Mouse (Mus musculus) spleen, postnatal 10 days (tissue): Measurements from ENCODE around the gene Cox6a1.
"Not testable (repeated sequence)": the region's sequence is repeated elsewhere in the genome, so short reads cannot be mapped to it uniquely, and the experiment has no call there.

Experiments used
- DNase-seq, 2 experiments: peaks; one replicate each; pipeline ENCODE4 v3.0.0; 2021 to 2022; ENCODE audit warnings: low spot score in 2 of 2

Cox6a1 gene

DNA sequence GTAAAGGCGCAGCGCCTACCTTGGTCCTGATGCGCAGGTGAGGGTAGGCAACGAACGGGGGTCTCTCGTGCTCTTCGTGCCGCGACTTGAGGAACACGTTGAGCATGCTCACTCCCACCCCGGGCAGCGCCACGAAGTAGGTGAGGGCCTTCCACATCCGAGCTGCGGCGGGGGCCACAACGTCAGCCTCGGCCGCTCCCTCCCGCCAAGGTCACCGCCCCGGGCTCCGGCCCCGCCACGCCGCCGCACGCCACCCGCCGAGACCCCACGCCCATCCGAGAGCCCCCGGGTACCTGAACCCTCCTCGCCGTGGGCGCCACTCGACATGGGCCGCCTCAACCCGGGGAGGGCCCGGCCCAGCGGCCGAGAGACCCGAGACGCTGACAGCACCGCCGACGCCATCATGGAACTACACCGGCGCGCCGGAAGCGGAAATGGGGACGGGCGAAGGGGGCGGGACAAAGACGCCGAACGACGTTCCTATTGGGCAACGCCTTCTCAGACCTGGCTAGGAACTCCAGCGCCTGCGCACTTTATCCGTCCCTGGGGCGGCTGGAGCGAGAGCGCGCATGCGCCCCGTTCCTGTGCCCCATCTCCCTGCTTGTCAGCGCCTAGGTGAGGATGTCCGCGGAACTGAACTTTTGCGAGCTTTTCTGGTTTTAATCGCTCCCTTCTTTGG is at the start of gene Cox6a1:
Gene Cox6a1 (minus strand): TSS at position 436 of the 679 bp plus-strand sequence.
- DNase-seq = peak; percentile 98 to 99

DNA sequence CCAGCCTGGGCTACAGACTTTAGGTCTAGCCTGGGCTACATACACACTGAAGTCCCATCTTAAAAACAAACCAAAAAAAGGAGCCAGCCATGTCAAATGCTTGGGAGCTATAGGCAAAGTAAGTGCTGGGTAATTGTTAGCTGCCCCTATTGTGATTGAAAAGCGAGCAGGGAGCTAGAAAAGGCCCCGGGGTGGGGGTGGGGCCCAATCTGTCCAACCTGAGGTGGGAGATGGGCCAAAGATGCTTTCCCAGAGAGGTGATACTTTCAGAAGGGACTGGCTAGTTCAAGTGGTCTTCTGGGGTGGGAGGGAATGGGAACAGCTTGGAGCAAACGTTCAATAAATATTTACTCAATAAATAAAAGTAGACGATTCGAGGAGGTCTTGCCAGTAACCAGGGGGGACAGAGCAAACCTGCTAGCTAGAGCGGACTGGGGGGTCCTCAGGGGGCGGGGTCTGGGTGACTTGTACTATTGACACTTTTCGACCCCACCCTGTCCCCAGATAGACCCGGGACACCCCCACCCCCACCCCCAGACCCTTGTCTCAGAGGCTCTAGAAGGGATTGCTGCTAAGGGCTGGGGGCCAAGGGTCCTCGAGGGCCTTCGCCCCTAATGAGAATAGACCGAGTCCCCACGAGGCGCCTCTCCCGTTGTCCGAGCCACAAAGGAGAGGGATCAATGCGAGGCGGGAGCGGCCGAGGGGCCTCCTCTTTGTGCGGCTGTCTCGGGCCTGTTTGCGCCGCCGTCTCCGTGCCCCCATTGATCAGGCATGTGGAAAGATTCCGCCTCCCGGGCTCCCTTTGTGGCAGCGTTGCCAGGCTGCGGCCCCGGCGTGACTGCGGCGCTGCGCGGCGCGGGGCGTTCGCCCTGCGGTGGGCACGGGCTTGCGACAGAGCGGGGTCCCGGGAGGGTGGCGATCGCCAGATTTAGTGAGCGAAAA is 49.3 kb upstream of the Cox6a1 start:
- no peak for DNase-seq

DNA sequence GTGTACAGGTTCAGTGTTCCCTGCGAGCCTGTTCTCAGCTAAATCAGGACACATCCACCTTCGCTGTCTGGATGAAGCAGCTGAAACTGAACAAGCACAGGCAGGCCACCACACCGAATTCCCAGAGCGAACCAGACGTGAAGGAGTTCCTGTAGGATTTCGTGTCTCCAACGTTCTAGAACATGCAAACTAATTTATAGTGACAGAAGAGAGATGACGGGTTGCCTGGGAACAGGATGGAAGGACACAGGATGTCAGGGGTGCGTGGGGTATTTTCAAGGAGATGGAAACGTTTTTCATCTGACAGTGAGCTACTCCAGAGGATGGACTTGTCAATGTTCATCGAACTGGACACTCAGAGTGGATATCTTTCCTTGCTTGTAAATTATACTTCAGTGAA is 47.9 kb upstream of the Cox6a1 start:
- DNase-seq = no peak

DNA sequence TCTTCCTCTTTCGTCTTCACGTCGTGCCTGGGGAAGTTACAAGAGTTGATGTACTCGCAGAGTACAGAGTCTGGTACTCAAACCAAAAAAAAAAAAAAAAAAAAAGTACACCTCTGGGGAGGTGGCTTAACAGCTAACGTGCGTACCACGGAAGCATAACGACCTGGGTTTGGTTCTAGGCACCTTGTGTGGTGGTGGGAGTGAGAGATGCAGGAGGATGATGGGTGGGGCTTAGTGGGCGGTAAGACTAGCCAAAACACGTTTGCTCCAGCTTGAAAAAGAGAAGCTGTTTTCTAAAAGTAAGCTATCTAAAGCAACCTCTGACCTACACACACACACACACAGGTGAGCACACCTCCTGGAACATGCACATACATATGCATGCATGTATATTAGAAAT is 46.1 kb upstream of the Cox6a1 start:
- no peak for DNase-seq

DNA sequence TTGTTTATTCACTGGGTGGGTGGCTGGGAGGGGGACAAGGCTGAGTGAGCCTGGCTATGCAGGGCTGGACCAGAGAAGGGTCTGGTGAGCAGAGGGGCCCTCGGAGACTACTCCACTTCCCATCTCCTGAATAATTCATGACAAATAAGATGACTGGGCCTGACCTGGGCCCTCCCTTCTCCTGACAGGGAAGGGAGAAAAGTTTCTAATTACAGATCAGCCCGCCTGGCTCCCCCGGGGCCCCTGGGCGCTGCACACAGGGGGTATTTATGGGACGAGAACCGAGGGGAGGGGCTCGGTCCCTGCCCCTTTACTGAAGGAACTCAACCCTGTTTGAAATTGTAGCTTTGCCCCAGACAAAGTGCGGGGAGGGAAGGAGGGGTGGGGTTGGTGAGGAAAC is 45.4 kb upstream of the Cox6a1 start:
- no peak for DNase-seq

DNA sequence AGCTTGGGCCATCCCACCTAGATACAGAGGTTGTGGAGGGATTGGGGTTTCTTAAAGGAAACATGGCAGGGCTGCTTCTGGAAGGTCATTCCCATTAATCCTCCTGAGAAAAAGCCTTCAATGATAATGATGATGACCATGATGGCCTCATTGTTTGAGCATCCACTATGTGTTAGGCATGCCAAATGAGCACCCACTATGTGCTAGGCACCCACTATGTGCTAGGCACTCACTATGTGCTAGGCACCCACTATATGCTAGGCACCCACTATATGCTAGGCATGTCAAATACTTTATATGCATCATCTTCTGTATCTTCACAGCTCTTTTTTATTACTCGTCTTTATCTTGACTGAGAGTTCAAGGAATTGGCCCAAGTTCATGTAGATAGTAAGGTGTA is 44.2 kb upstream of the Cox6a1 start:
- DNase-seq = no peak

DNA sequence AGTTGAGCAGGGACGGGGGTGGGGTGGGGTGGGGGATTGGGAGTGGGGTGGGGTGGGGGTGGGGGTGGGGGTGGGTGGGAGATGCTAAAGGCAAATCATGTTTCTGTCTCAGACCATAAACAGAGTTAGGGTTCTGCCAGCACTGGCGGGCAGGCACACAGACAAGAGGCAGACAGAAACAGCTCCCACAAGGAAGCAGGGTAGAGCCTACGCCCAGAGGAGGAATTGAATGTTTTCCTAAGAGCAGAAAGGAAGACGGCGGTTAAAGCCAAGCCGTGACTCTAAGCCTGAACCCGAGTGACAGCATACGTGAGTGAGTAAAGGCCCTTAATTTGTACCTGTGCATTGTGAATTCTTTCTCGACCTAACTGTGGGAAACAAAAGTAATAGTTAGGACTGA is 43.2 kb upstream of the Cox6a1 start:
- no peak for DNase-seq

DNA sequence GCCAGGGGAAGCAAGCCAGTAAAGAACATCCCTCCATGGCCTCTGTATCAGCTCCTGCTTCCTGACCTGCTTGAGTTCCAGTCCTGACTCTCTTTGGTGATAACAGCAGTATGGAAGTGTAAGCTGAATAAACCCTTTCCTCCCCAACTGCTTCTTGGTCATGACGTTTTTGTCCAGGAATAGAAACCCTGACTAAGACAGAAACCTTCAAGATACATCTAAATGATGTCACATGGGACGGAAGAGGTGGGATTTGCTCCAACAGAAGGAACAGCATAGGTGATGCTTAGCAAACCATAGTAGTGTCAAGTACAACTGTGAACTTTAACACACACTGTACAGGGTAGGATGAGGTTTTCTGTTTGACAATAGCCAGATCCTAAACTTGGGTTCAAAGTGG is 30.1 kb upstream of the Cox6a1 start:
- not testable (repeated sequence) for DNase-seq

DNA sequence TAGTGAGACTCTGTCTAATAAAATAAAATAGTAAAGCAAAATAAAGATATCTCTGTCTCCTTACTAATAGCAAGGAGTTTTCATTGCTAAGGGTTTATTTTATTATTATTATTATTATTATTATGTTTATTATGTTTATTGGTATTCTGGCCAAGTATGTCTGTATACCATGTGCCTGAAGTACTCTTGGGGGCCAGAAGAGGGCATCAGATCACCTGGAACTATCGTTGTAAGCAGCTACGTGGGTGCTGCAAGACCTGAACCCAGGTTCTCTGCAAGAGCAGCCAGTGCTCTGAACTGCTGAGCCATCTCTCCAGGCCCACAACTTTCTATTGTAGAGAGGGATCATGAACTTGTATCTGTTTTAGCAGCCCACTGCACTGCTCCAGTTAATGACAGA is 26.7 kb upstream of the Cox6a1 start:
- DNase-seq = peak in 1 of 2 experiments; percentile 29

DNA sequence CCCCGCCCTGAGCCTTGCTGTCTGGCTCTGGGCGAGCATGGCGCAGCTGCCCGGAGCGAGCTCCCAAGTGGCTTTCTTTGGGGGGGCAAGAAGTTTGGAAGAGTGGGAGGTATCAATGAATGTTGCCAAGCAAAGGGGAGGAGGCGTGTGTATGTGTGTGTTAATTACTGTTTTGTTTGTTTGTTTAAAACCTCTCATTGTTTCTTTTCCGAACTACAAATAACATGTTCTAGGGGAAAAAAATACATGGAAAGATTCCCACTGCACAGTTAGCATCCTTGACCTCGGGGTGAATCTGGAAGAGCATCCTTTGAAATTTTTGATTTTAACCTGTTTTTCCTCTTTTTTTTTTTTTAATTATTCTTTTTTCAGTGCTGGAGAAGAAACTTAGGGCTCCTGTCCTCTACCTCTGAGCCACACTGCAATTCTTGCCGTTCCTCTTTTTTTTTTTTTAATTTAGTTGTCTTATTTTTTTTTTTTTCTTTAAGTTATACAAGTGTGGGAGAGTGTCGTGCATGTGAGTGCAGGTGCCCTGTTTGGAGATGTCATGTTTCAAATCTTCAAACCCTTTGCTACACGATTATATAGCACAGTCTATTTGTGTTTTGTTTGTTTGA is 25.5 kb upstream of the Cox6a1 start:
- no peak for DNase-seq

DNA sequence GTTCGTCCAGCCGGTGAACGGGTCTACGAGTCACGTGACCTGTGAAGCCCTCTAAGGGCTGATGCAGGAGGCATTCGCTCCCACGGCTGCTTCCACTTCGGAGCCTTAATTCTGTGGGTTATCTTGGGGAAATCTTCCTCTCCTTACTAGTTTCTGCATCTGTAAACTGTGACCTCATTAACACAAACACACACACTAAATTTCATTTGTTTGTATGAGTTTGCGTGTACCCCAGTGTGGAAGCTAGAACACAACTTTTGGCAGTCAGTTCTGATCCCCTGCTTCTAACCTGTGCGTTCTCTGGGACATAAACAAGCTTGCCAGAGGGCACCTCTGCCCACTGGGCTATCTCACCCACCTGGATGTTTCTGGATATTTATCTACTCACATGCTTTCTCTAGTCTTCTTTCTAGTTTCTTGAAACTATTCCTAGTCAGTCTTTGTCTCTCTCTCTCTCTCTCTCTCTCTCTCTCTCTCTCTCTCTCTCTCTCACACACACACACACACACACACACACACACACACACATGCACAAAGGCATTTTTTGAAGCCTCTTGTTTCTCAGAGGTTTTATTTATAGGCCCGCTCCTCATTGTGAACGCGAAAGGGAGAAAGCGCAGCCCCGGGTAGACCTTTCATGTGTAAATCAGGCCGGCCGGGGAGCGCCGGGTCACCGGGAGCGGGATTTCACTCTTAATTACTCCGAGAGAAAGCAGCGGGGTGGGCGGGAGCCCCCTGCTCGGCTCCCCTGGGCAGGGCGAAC is 24.8 kb upstream of the Cox6a1 start:
- DNase-seq = no peak

DNA sequence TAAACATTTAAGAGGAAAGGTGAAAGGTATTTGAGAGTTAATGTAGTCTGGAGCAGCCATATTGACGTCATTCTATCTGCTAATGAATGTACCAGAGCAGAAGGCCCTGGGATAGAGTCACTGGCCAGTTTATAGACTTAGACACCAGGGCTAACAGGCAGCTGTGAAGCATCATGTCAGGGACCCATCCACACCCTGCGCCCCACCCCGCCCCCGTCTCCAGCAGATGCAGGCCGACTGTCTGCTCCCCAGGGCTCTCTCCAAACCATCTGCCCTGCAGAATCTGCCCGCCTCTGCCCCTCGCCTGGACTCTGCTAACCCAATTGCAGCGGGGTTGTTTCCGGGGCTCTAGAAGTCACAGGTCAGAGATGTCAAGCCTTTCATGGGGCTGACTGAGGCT is 23.0 kb upstream of the Cox6a1 start:
- no peak for DNase-seq

DNA sequence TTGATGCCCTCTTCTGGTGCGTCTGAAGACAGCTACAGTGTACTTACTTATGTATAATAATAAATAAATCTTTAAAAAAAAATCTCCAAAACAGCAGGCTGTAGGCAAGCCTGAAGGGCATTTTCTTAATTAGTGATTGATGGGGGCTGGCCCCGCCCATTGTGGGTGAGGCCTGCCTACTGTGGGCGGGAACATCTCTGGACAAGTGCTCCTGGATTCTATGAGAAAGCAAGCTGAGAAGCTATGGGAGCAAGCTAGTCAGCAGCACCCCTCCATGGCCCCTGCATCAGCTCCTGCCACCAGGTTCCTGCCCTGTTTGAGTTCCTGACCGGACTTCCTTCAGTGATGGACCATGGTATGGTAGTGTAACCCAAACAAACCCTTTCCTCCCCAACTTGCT is 16.0 kb upstream of the Cox6a1 start:
- no peak for DNase-seq

DNA sequence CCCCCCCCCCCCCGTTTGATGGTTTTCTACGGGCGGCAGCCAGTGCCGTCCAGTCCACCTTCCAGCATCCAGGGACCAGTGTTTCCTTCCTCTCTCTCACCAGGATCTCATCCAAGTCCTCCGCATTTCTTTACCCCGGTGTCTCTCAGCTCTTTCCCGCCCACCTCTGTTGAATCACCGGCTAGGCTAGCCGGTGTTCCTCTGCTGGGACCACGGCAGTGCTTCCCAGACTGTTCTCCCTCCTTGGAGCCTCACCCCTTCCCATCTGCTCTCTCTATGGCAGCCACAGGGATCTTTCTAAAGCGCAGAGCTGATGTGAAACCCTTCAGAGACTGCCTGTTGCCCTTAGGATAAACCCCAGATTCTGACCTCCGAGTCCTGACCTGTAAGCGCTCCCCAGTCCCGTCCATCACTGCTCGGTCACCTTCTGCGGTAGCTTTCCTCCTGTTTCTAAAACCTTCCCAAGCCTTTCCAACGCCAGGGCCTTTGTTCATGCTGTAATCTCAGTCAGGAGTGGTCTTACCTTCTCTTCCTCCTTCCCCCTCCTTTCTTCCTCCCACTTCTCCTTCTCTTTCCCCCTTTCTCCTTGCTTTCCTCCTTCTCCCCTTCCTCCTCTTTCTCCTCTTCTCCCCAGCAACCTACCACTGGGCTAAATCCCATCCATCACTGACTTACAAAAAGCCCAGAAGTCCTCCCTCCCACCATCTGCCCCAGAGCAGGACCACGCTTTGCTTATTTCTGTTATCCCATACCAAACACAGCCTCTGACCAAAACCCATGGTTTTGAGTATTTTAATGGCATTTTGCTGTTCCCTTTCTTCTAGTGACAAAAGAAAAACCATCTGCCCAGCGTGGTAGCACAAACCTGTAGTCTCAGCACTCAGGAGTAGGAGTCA is 14.3 kb upstream of the Cox6a1 start:
- no peak for DNase-seq

DNA sequence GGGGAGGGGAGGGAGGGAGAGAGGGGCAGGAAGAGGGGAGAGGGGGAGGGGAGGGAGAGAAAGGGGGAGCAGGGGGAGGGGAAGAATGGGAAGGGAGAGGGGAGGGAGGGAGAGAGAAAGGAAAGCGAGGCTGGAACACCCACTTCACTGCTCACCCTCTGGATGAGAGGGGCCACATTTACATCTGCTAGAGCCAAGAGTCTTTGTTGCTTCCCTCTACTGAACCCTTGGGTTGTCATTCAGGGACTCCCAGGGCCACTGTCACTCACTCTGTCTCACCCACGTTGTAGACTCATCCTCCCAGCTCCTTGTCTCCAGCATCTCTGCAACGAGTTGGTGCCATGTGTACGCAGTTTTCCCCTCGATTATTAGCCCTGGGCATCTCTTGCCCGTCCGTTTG is 13.4 kb upstream of the Cox6a1 start:
- no peak for DNase-seq

DNA sequence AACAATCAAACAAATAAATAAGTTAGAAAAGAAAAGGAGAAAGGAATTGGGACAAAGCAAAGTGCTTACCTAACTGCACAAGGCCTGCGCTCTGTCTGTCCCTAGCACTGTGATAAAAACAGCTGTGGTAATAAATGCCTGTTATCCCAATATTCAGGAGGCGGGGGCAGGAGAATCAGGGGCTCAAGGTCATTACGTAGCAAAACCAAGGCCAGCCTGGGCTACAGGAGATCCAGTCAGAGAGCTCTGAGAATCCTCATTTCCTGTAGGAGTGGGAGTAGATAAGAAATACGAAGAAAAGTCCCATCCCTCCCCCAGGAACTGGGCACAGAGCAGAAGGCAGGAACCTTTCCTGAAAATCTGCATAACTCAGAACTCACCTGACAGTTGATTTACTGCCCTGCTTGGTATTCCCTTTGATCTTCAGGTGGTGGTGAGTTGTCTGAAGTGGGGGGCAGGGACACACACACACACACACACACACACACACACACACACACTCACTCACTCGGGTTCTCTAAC is 11.1 kb upstream of the Cox6a1 start:
- no peak for DNase-seq

DNA sequence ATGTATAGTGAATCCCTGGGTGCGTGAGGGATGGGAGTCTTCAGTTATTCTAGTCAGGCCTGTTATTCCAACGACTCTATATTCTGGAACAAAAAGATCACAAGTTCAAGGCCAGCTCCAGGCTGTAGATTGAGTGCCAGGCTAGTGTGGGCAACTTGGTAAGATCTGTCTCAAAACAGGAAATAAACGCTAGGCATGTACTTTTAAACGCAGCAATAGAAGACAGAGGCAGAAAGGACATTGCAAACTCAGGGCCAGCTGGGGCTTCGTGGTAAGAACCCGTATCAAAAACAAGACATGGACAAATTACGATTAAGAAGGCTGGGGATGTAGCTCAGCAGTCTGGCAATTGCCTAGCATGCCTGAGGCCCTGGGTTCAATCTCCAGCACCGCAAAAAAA is 10.7 kb upstream of the Cox6a1 start:
- no peak for DNase-seq

DNA sequence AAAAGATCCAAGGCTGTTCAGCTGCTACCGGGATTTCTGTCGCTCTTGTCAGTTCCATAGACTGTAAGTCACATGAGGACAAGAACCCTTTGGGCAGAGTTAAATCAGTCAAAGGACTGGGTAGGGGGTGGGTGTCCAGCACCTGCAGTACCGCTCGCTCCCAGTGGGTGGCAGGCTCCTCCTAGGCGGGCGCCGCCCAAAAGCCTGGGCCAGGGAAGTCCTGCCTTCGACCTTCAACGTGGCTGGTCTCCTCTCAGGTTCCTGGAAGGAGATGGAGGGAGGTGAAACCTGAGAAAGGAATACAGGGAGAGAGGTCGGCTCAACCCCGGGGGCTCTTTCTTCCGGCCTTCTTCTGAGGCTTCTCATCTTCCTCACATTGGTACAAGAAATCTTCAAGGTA is 10.1 kb upstream of the Cox6a1 start:
- peak; percentile 85 to 90 for DNase-seq

DNA sequence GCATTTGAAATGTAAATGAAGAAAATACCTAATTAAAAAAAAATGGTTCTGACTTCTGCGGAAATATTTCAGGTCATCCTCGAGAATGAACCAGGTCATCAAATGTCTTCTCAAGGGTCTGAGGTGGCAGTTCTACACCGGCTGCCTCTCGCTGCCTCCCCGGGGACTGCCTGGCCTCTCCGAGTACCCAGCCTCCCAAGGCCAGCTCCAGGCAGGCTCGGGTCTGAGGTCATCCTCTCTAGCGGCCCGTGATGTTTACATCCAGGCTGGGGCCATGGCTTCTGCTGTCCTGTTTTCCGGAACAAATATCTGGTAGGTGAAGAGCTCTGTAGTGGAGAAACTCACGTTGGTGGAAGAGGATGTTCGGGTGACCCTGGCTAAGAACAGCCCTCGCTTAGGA is 6.3 kb upstream of the Cox6a1 start:
- no peak for DNase-seq

DNA sequence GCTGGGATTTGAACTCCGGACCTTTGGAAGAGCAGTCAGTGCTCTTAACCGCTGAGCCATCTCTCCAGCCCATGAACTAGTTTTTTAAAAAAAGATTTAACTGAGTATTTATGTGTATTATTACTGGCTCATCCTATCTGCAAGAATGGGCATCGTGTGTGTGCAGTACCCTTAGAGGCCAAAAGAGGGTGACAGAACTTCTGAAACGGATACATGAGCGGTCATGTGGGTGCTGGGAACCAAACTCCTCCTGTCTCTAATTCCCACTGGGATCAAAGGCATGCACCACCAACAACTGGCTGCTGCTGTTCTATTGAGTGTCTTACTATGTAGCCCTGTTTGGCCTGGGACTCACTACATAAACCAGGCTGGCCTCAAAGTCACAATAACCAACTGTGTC is 2.6 kb upstream of the Cox6a1 start:
- no peak for DNase-seq

DNA sequence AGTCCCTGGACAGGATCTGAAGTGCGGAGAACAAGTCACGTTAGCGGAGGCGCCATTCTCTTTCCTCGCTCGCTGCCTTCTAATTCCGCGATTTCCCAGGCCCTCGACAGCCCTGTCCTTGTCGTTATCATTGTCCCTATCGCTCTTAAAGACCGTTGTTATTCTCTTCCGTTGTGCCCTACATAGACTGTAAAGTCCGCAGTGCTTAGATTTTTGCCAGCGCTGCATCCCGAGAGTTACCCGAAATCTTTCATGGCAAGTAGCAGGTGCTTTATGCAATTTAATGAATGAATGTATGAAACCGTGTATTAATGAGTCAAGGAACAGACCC is 409 bp upstream of the Cox6a1 start:
- no peak for DNase-seq
